Mouse (Mus musculus): Measurements from ENCODE around the gene Adam17.

Adam17 gene

GRCm38 (mm10) chr12:21312201-21312600 is 61.2 kb downstream of the Adam17 start:
- DNase-seq (ENCODE audit: low spot score), result no peak

- no peak for DNase-seq (ENCODE audit: low spot score)
These were observed 66.7 kb downstream of the Adam17 start for GRCm38 (mm10) chr12:21306721-21307120.

DNA sequence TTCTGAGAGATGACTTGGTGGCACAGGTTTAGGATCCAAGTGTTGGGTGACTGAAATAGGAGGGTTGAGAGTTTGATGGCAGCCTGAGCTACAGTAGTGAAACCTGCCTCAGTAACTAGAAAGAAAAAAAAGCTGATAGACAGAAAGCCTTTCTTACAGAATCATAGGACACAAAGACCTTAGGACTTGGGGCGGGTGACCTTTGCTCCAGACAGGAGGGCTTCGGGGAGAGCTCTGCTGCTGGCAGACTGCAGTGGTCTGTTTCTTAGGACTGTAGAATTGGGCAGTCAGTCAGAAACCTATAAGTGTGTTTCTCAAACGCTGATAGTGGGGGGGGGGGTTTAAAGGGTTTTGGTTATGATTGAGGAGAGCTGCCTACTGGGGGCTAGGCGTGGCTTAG is 67.7 kb downstream of the Adam17 start:
- no peak for DNase-seq (ENCODE audit: low spot score)

- no peak for DNase-seq (ENCODE audit: low spot score)
These were observed 71.1 kb downstream of the Adam17 start for GRCm38 (mm10) chr12:21302361-21302783.

DNA sequence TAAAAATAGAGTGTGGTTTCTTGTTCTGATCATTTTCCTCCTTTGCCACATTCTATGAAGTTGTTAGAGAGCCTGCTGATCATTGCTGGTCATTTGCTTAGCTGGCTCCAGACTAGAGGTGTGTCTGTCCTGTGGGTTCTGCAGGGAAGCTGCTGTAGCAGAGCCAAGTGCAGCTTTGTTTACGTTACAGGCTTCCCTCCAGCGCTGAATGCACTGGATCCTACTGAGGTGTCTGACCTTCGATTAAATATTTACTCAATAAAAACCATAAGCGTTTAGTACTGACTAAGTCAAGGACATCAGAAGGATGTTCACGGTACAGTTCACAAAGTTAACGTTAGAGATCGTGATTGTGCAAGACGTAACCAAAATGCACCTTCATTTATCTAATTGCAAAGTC is 71.5 kb downstream of the Adam17 start:
- no peak for DNase-seq (ENCODE audit: low spot score)

- DNase-seq (ENCODE audit: low spot score), result no peak
These were observed 72.1 kb downstream of the Adam17 start for GRCm38 (mm10) chr12:21301324-21301723.

DNA sequence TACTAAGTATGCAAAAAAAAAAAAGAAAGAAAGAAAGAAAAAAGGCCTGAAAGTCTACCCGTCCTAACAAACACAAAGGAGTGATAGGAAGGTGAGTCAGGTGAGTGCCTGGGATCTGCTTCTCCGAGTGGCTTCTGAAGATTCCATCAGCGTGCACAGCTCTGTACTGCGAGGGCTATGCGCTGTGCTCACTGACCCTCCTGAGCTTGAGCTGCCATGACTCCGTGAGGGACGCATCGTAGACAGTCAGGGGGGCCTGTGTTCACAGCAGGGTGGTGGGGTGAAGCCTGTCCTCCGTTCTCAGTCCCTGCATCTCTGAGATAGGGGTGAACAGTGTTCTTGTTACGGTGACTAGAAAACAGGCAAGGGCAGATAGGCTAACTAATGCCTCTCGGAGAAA is 74.6 kb downstream of the Adam17 start:
- DNase-seq (ENCODE audit: low spot score), result no peak

DNA sequence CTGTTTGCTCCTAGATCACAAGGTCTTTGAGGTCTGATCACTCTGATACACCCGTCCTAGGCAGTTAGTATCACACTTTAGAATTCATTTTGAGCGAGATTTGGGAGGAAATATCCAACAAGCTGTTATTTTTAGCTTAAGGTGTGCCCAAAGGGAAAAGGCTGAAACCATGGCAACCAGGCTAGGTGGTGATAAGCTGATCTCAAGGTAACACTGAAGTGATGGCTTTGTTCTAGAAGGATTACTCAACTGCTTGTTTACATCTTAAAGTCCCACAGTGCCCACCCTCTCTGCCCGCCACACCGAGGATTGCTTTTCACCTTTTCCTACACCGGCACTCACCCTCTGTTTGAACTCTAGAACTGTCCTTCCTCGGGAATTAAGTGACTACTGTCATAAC is 83.8 kb downstream of the Adam17 start:
- DNase-seq (ENCODE audit: low spot score), result no peak

DNA sequence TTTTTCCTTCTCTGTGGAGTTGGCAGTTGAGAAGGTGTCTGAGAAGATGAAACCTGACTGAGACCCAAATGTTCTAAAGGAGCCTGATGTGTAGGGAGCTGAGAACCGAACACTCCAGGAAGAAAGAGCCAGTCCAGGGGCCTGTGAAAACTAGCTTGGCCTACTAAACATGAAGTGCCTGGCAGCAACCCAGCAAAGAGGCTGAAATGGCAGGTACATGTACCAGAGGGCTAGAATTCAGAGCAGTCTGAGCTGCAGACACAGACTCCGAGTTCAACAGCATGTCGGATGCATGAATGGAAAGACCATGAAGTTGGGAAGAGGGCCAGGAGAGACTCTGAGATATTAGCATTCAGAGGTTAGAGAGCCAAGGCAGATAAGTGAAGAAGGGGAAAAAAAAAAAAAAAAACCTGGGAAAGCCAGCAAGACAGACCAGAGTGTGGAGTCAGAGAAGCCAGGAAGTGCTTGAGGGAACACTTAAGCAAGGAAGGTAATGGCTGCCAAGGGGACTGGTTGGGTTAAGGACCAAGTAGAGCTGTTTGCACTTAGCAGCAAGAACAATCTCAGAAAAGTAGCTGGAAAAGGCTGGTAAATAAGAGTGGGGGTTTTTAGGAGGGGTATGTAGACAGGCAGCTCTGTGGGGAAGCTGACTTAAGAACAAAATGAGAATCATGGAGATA is 84.6 kb downstream of the Adam17 start:
- DNase-seq (ENCODE audit: low spot score), result no peak

DNA sequence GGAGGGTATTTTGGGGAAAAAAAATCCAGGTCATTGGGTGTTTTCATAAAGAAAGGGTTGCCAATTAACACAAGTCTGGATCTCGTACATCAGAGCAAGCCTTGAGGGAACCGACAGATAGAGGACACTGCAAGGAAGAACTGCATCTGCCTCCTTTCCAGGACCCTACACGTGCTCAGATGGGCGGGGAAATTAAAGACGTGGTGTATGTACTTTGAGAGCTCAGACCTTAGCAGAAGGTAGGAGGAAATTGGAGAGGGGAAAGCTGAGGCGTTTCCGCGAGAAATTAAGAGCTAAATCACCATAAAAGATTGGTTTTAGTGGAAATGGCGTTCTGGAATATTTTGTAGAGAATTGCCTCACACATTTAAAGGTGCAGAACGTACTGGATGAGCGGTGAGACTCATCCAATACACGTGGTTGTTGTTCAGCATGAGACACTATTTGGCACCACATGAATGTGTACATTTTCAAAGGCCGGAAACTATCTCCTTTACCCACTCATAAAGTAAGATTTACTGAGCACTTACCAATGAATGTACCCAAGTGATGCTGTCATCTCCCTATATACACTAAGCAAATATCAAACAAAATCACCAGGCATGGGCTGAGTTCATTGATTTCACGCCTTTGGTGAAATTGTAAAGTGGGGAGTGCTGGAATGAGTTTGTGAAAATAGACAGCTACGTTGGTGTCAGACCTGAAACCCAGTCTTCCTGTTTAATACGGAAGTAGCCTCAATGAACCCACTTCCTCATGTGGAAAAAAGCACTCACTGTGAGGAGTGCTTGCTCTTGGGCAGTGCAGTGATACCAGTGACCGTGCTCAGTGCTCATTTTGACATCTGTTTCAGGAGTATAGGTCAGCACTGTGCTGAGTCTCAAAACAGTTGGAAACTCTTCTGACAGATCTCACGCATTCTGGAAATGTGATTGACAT is 86.5 kb downstream of the Adam17 start:
- no peak for DNase-seq (ENCODE audit: low spot score)

DNA sequence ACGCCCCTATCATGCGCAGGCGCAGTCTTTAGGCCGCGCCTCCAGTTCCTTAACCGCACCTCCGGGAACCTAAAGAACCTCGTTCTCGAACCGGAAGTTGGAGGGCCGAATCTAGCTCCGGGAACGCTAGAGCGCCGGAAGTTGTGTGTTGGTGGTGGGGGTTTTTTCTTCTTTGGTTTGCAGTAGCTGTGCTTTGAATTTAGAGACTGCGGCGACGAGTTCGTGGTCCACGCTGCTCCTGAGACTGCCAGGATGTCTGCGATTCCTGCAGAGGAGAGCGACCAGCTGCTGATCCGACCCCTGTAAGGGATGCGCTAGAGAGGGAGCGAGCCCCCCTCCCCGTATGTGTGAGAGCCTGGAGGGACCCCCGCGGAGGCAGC is 87.2 kb downstream of the Adam17 start, which contains the start of gene Itgb1bp1:
Gene Itgb1bp1 (minus strand): TSS at position 42 of the 380 bp plus-strand sequence.
- peak; percentile 92 for DNase-seq (ENCODE audit: low spot score)

DNA sequence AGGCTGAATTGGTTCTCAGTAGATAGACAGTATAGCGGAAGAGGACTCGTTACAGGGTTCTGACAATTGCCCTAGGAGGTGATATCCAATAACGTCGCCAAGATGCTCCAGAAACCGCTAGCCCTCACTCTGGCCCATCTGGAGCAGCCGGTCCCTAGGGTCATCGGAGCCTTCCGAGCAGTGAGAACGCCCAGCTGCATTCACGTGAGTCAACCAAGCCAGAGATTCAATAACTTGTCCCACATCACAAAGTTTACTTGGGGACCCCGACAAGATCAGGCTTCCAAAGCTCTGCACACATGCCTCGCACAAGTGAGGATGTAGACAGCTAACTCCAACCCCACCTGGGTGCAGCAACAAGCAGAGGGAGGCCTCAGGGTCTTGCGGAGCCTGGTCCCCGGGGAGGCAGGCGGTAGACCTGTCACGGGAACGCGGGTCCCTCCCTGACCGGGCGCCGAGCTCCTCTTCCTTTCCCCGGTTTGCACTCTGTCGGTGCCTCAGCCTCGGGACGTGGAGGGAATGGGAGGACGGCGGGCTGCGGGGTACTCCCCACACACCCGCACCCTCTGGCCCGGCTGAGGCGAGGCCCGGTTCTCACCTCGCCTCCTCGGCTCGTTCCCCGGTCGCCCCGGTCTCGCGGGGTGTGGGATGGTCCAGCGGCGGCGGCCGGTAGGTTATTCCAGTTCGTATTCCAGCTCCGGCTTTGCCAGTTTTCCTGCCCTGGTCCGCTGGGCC is 87.8 kb downstream of the Adam17 start:
- DNase-seq (ENCODE audit: low spot score), result no peak

DNA sequence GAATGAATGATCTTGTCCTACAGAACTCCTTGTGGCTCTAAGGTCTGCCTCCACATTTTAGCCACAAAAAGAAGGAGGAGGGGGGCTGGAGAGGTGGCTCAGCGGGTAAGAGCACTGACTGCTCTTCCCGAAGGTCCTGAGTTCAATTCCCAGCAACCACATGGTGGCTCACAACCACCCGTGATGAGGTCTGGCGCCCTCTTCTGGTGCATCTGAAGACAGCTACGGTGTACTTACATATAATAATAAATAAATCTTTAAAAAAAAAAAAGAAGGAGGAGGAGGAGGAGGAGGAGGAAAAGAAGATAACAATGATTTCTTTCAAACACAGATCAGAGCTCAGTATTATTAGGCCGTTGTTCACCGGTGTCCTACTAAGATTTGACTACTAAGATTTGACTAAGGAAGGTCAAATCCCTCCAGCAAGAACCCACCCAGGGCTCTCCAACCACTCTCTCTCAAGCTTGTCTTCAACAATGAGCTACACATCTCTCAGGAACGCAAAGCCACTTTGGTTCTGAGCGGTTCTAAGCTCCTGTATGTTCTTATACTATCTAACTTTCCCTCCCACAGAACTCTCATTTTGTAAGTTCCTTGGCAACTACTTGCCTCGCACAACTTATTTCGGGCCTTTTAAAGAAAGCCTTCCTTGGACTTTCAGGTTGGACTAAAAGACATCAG is 88.5 kb downstream of the Adam17 start, which contains the start of gene Cpsf3:
Gene Cpsf3 (plus strand): TSS at position 631 of the 681 bp plus-strand sequence.
- DNase-seq (ENCODE audit: low spot score), result no peak

DNA sequence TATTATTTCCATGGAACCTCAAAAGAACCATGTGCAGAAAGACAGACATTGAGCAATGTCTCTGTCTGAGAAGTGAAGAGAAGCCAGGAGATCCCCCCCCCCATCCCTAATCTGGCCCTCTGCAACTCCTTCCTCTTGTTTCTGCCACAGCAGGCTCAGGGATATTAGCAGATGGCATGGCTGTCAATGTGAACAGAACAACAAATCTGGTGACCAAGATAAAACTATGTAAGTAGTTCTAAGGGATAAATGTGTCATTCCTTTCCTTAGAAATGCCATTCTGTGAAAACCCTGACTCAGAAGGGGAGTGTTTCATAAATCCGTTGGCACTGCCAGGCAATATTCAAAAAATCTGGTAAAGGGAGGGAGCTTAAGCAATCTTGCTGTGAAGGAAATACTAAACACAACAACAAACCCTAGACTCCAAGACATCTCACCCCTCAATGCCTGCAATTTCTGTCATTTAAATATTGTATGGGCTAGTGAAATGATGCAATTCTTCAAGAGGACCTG is 96.0 kb downstream of the Adam17 start:
- DNase-seq (ENCODE audit: low spot score), result no peak

DNA sequence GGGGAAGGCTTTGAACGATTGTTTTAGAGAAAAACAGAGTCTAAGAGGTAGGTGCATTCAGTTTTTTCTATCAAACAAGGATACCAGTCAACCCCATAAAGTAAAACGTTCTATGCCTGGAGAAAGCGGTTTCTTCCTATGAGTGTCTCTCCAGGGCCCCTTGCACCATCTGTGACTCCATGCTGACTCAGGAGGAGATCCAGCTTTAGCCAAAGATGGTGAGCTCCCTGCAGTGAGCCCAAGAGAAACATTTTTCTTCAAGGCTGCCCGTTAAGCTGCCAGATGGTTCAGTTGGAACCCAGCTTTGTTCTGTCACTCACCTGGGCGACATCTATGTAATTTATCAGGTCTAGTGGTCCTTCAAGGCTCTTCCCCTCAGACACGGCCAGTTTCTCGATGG is 99.0 kb downstream of the Adam17 start:
- DNase-seq (ENCODE audit: low spot score), result no peak

Data from urinary bladder, postnatal 10 days (tissue).